In the genomic region with DNA sequence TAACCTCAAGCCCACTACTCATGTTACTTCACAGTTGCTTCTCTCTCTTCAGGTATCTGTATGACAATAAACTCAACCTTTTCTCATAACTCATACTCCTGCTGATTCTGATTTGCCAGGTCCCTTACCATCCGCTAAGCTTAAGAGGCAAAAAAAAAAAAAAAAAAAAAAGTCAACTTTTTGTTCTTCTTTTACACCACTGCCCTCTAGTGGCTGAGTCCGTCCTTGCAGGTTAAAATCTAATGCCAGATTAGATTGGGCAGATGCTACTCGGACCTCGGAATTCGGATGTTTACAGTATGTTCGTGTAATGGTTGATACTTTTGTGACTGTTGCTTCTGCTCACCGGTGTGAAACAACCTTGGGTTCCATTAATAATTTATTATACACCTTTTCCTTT, we compare ENCODE assay signal across 9 mouse cellular contexts. TPM values are rescaled to one million over a fixed set of nuclear protein-coding genes. Genes with fewer than 3 reads are reported as not detected.
DNase-seq lines count a peak whose midpoint lies in the region; ATAC-seq and TF ChIP-seq lines count a peak whose summit lies in the region.
"Had no signal": no experiment of that assay in that cellular context is flagged by ENCODE, and none has a peak within 500 bp of the region (broad histone marks: within the 10 kb centered on the region; RNA-seq: fewer than 3 reads in every experiment).

No protein-coding gene starts in this region.

- H3K4me1 ChIP-seq in liver, adult 2 months (ENCODE audit: control insufficient read depth, insufficient read depth, low read length), result no peaks in the 10 kb centered on the region
- H3K4me1 ChIP-seq in liver, embryonic 12.5 days, result no peaks in the 10 kb centered on the region
- H3K4me1 ChIP-seq in liver, embryonic 14.5 days (replicated peaks; ENCODE audit: control insufficient read depth in 2 of 2, insufficient read depth in 2 of 2, low read length in 1 of 2), result no peaks in the 10 kb centered on the region

- no peak for TF ChIP-seq POLR2A in liver, adult 2 months (IDR thresholded peaks at IDR 0.05; ENCODE audit: extremely low read depth, insufficient read depth, low read length)

- no peak overlapping the region for H3K4me3 ChIP-seq in liver, adult 2 months (ENCODE audit: insufficient read depth, low read depth, low read length)
- no peak overlapping the region for H3K4me3 ChIP-seq in liver, embryonic 12.5 days
- H3K4me3 ChIP-seq in liver, embryonic 14.5 days (ENCODE audit: insufficient read depth in 1 of 2, low read depth in 2 of 2, low read length in 2 of 2), result no peak overlapping the region
- H3K4me3 ChIP-seq: neural tube, embryonic 12.5 days had no signal

- no peak for TF ChIP-seq EP300 in liver, embryonic 14.5 days (IDR thresholded peaks at IDR 0.05; ENCODE audit: low read depth)

- no peak overlapping the region for H3K27ac ChIP-seq in liver, adult 2 months (replicated peaks; ENCODE audit: insufficient read depth, low read depth, low read length)
- H3K27ac ChIP-seq in liver, embryonic 12.5 days, result no peak overlapping the region
- no peak overlapping the region for H3K27ac ChIP-seq in liver, embryonic 14.5 days
- H3K27ac ChIP-seq: neural tube, embryonic 12.5 days had no signal

- no peak for ATAC-seq in liver, embryonic 12.5 days
- no peak for ATAC-seq in liver, embryonic 14.5 days (ENCODE audit: insufficient read depth)

- 2% methylated on average over 7 of the region's 7 CpGs for WGBS in liver, adult 2 months
- WGBS in liver, embryonic 12.5 days (ENCODE audit: insufficient replicate concordance), result 4% methylated on average over 7 of the region's 7 CpGs
- 3% methylated on average over 7 of the region's 7 CpGs for WGBS in liver, embryonic 14.5 days (ENCODE audit: insufficient replicate concordance)

- peak; percentile 33 for DNase-seq in liver, adult 2 months (ENCODE audit: extremely low read depth, low read depth, low spot score)
- peak; percentile 33 to 84 for DNase-seq in adrenal gland, adult (ENCODE audit: inconsistent age in 2 of 2, low spot score in 1 of 2)
- peak; percentile 63 to 84 for DNase-seq in cerebellum, postnatal 25 days
- DNase-seq in kidney, adult 9 months, result peak; percentile 66
- DNase-seq in liver, embryonic 14.5 days (ENCODE audit: low read depth in 3 of 3, low spot score in 3 of 3), result peak; percentile 19 to 35 (median 26)
- DNase-seq in right cerebral cortex, postnatal 14 days, result peak; percentile 79

- H3K27me3 ChIP-seq in liver, adult 2 months (ENCODE audit: control insufficient read depth, insufficient read depth, low read length), result no peaks in the 10 kb centered on the region
- H3K27me3 ChIP-seq in liver, embryonic 12.5 days (replicated peaks), result peaks cover 7% of the 10 kb centered on the region; the same call in 1 of the 2 replicates
- H3K27me3 ChIP-seq in liver, embryonic 14.5 days (ENCODE audit: control insufficient read depth, insufficient read depth, low read length), result no peaks in the 10 kb centered on the region
- H3K27me3 ChIP-seq: neural tube, embryonic 12.5 days had no signal

- no peak overlapping the region for H3K9ac ChIP-seq in liver, adult 2 months (ENCODE audit: low read depth, low read length)
- no peak overlapping the region for H3K9ac ChIP-seq in liver, embryonic 12.5 days
- H3K9ac ChIP-seq in liver, embryonic 14.5 days (replicated peaks), result no peak overlapping the region
- H3K9ac ChIP-seq: neural tube, embryonic 12.5 days had no signal

- H3K79me2 ChIP-seq in liver, adult 2 months (ENCODE audit: control insufficient read depth, insufficient read depth, low read length), result no peaks in the 10 kb centered on the region

- no peak overlapping the region for H3K4me2 ChIP-seq in liver, embryonic 12.5 days
- H3K4me2 ChIP-seq in liver, embryonic 14.5 days (ENCODE audit: low read depth), result no peak overlapping the region
- H3K4me2 ChIP-seq: neural tube, embryonic 12.5 days had no signal

- no peak for TF ChIP-seq CTCF in liver, adult 2 months (IDR thresholded peaks at IDR 0.05; ENCODE audit: low read depth, low read length)
- TF ChIP-seq CTCF in liver, embryonic 14.5 days (IDR thresholded peaks at IDR 0.05; ENCODE audit: low read depth), result peak; percentile 72

- no peaks in the 10 kb centered on the region for H3K9me3 ChIP-seq in liver, embryonic 12.5 days (replicated peaks)
- no peaks in the 10 kb centered on the region for H3K9me3 ChIP-seq in liver, embryonic 14.5 days (ENCODE audit: control insufficient read depth, low read length)
- H3K9me3 ChIP-seq: neural tube, embryonic 12.5 days had no signal

- H3K36me3 ChIP-seq in liver, adult 2 months (ENCODE audit: control insufficient read depth, insufficient read depth, low read length), result no peaks in the 10 kb centered on the region
- H3K36me3 ChIP-seq in liver, embryonic 12.5 days, result no peaks in the 10 kb centered on the region
- H3K36me3 ChIP-seq in liver, embryonic 14.5 days (replicated peaks; ENCODE audit: control insufficient read depth, insufficient read depth, low read depth), result no peaks in the 10 kb centered on the region
- H3K36me3 ChIP-seq: neural tube, embryonic 12.5 days had no signal

RNA-seq across cellular contexts. Expression of gene Umodl1, which starts 3.7 kb away (rescaled TPM):
- not detected in 2 replicates for total RNA-seq in liver, adult 2 months (2014; rRNA removed)
- not detected in 2 replicates for polyA plus RNA-seq in liver, adult 2 months (2012; rRNA removed)
- polyA plus RNA-seq in liver, embryonic 12.5 days (2016; fragmentation: Nextera tagmentation; extraction: Ambion mirVana), result not detected in 2 replicates
- polyA plus RNA-seq in liver, embryonic 14.5 days (2012; rRNA removed), result 0.01 TPM in 1 of 2 replicates, not detected in the other
- 0.20 TPM in 1 of 2 replicates, not detected in the other for polyA plus RNA-seq in liver, embryonic 14.5 days (2014; fragmentation: Nextera tagmentation; extraction: Ambion mirVana)
- total RNA-seq: gastrocnemius, adult 8-10 months had no signal
- polyA plus RNA-seq: neural tube, embryonic 12.5 days had no signal

RNA-seq across cellular contexts. Expression of gene Glp1r, which starts 49.2 kb away (rescaled TPM):
- total RNA-seq in liver, adult 2 months (2014; rRNA removed), result 0.09 and 0.13 TPM in 2 replicates
- 0.02 TPM in 1 of 2 replicates, not detected in the other for polyA plus RNA-seq in liver, adult 2 months (2012; rRNA removed)
- 0.06 TPM in 1 of 2 replicates, not detected in the other for polyA plus RNA-seq in liver, embryonic 12.5 days (2016; fragmentation: Nextera tagmentation; extraction: Ambion mirVana)
- 0.01 TPM in 1 of 2 replicates, not detected in the other for polyA plus RNA-seq in liver, embryonic 14.5 days (2012; rRNA removed)
- not detected in 2 replicates for polyA plus RNA-seq in liver, embryonic 14.5 days (2014; fragmentation: Nextera tagmentation; extraction: Ambion mirVana)
- total RNA-seq: gastrocnemius, adult 8-10 months had no signal

Comparison
In these comparisons a context has a peak if more than half of its experiments do, and no peak if none do; other contexts are left out.
1. DNase-seq: peak in every context shown above with its lines; median percentile 79 in right cerebral cortex, postnatal 14 days; 74 in cerebellum, postnatal 25 days; 66 in kidney, adult 9 months; 58 in adrenal gland, adult; 33 in liver, adult 2 months; 26 in liver, embryonic 14.5 days.